ENCODE assay signal across 9 mouse cellular contexts in the genomic region with DNA sequence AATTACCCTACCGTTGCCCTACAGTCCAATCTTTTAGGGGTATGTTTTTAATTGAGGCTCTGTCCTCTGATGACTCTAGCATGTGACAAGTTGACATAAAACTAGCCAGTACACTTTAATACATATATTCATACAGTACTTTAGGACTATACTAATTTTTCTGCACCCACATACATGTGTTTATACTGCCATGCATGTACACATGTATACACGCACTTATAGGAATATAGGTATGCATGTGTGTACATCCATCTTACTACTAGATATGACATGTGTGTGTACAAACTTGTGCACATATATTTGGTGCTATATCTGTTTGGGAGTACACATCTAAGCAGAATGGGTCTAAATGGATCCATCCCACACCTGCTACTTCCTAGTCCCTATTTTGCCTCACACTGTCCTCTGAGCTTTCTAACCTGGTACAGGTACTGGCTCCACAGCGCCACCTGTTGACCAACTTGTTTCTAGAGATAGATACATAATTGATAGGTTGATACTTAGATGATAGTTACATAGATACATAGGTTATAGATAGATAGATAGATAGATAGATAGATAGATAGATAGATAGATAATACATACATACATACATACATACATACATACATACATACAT.
DNase-seq lines count a peak whose midpoint lies in the region; ATAC-seq and TF ChIP-seq lines count a peak whose summit lies in the region.
"Had no signal": no experiment of that assay in that cellular context is flagged by ENCODE, and none has a peak within 500 bp of the region (broad histone marks: within the 10 kb centered on the region; RNA-seq: fewer than 3 reads in every experiment).

No protein-coding gene starts in this region.

- H3K9me3 ChIP-seq in midbrain, embryonic 16.5 days (replicated peaks; ENCODE audit: control insufficient read depth, low read length, poor library complexity, severe bottlenecking) = no peaks in the 10 kb centered on the region
- H3K9me3 ChIP-seq: limb, embryonic 12.5 days had no signal

- DNase-seq in heart, adult 2 months = peak; percentile 44 to 76
- DNase-seq in heart, postnatal 25 days (ENCODE audit: low spot score) = no peak
- peak; percentile 45 to 59 for DNase-seq in left cerebral cortex, adult 2 months (ENCODE audit: extremely low spot score in 1 of 2, low spot score in 2 of 2)
- DNase-seq in telencephalon, adult 2 months (ENCODE audit: low read depth, low spot score) = peak; percentile 6

- peak; percentile 69 for ATAC-seq in inflammation-experienced regulatory T-cells, adult 6 months
- ATAC-seq in midbrain, embryonic 16.5 days = peak; percentile 66

- TF ChIP-seq EP300 in heart, adult 2 months (IDR thresholded peaks at IDR 0.05; ENCODE audit: insufficient read depth, low read depth, low read length) = no peak

- no peaks in the 10 kb centered on the region for H3K27me3 ChIP-seq in heart, adult 2 months (ENCODE audit: control insufficient read depth, insufficient read depth, low read length)
- H3K27me3 ChIP-seq in midbrain, embryonic 16.5 days (ENCODE audit: control insufficient read depth, insufficient read depth, low read depth, low read length) = no peaks in the 10 kb centered on the region
- H3K27me3 ChIP-seq: limb, embryonic 12.5 days had no signal

- TF ChIP-seq POLR2A in heart, adult 2 months (IDR thresholded peaks at IDR 0.05; ENCODE audit: insufficient read depth, low read depth, low read length) = no peak
- no peak for TF ChIP-seq POLR2A in bone marrow, adult 2 months (IDR thresholded peaks at IDR 0.05; ENCODE audit: borderline replicate concordance, control insufficient read depth, low read depth, low read length)
- TF ChIP-seq POLR2A in embryonic fibroblast, embryonic 13.5 days (IDR thresholded peaks at IDR 0.05; ENCODE audit: low read depth, low read length) = no peak

- no peaks in the 10 kb centered on the region; the same call in 1 of the 2 replicates for H3K4me1 ChIP-seq in heart, adult 2 months (ENCODE audit: control insufficient read depth, insufficient read depth, low read length)
- H3K4me1 ChIP-seq in bone marrow, adult 2 months (ENCODE audit: control insufficient read depth, insufficient read depth, low read length) = no peaks in the 10 kb centered on the region
- H3K4me1 ChIP-seq in embryonic fibroblast, embryonic 13.5 days (ENCODE audit: control insufficient read depth, insufficient read depth, low read length) = no peaks in the 10 kb centered on the region
- H3K4me1 ChIP-seq in midbrain, embryonic 16.5 days (ENCODE audit: control insufficient read depth, insufficient read depth, low read length) = no peaks in the 10 kb centered on the region
- H3K4me1 ChIP-seq: limb, embryonic 12.5 days had no signal

- intact Hi-C loops in heart, adult 2 months (cut with DNase I) = loop anchor here (5.0 kb wide), 3 partner anchors 103 to 428 kb away; a partner anchor contains a TSS
- intact Hi-C loops in heart, postnatal 25 days (cut with DNase I) = loop anchor here (1.0 to 5.0 kb wide), 3 partner anchors 107 to 241 kb away; no protein-coding TSS in a partner anchor
- intact Hi-C loops in left cerebral cortex, adult 2 months (cut with DNase I) = loop anchor here (5.0 kb wide), 1 partner anchor 128 kb away; no protein-coding TSS in a partner anchor

- H3K79me2 ChIP-seq in heart, adult 2 months (replicated peaks; ENCODE audit: control insufficient read depth, insufficient read depth, low read length) = no peaks in the 10 kb centered on the region

- no peak overlapping the region for H3K27ac ChIP-seq in heart, adult 2 months
- H3K27ac ChIP-seq in bone marrow, adult 2 months (ENCODE audit: control insufficient read depth, insufficient read depth, low read depth, low read length, poor library complexity) = no peak overlapping the region
- no peak overlapping the region for H3K27ac ChIP-seq in embryonic fibroblast, embryonic 13.5 days (ENCODE audit: insufficient read depth, low read length)
- H3K27ac ChIP-seq in left cerebral cortex, adult 2 months = no peak overlapping the region
- H3K27ac ChIP-seq in midbrain, embryonic 16.5 days (ENCODE audit: low read length) = no peak overlapping the region
- H3K27ac ChIP-seq: limb, embryonic 12.5 days had no signal

- H3K9ac ChIP-seq in heart, adult 2 months (ENCODE audit: low read depth, low read length) = no peak overlapping the region
- no peak overlapping the region for H3K9ac ChIP-seq in midbrain, embryonic 16.5 days (ENCODE audit: low read depth, low read length)
- H3K9ac ChIP-seq: limb, embryonic 12.5 days had no signal

- H3K4me3 ChIP-seq in heart, adult 2 months = no peak overlapping the region
- H3K4me3 ChIP-seq in bone marrow, adult 2 months (replicated peaks; ENCODE audit: control insufficient read depth, low read depth, low read length) = no peak overlapping the region
- H3K4me3 ChIP-seq in embryonic fibroblast, embryonic 13.5 days (ENCODE audit: insufficient read depth, low read length) = no peak overlapping the region
- no peak overlapping the region for H3K4me3 ChIP-seq in left cerebral cortex, adult 2 months
- H3K4me3 ChIP-seq in midbrain, embryonic 16.5 days (ENCODE audit: low read depth, low read length) = no peak overlapping the region
- H3K4me3 ChIP-seq: limb, embryonic 12.5 days had no signal

- peak; percentile 73 for TF ChIP-seq CTCF in heart, adult 2 months (IDR thresholded peaks at IDR 0.05)
- TF ChIP-seq CTCF in bone marrow, adult 2 months (IDR thresholded peaks at IDR 0.05; ENCODE audit: control insufficient read depth, insufficient read depth, low read length) = peak; percentile 54; the same call in 1 of the 2 replicates
- TF ChIP-seq CTCF in embryonic fibroblast, embryonic 13.5 days (IDR thresholded peaks at IDR 0.05; ENCODE audit: borderline replicate concordance, insufficient read depth, low read length) = 0 out of 2 replicates have a peak, but pooled peaks have one; percentile 10
- peak; percentile 57 for TF ChIP-seq CTCF in left cerebral cortex, adult 2 months (IDR thresholded peaks at IDR 0.05)

- H3K36me3 ChIP-seq in heart, adult 2 months (ENCODE audit: control insufficient read depth, insufficient read depth, low read length) = no peaks in the 10 kb centered on the region
- no peaks in the 10 kb centered on the region for H3K36me3 ChIP-seq in midbrain, embryonic 16.5 days (ENCODE audit: control insufficient read depth, insufficient read depth, low read length)
- H3K36me3 ChIP-seq: limb, embryonic 12.5 days had no signal

- H3K4me2 ChIP-seq in midbrain, embryonic 16.5 days (ENCODE audit: low read length) = no peak overlapping the region
- H3K4me2 ChIP-seq: limb, embryonic 12.5 days had no signal

- 58% methylated on average over 3 of the region's 3 CpGs for WGBS in heart, adult 2 months
- WGBS in bone marrow, adult 2 months = 62% methylated on average over 3 of the region's 3 CpGs
- WGBS in midbrain, embryonic 16.5 days = 64% methylated on average over 3 of the region's 3 CpGs

Comparison
In these comparisons a context has a peak if more than half of its experiments do, and no peak if none do; other contexts are left out.
1. CTCF ChIP-seq: peak in every context shown above with its lines; median percentile 73 in heart, adult 2 months; 57 in left cerebral cortex, adult 2 months; 54 in bone marrow, adult 2 months; 10 in embryonic fibroblast, embryonic 13.5 days.